Mouse (Mus musculus) large intestine, adult 2 months (tissue): ENCODE results near the gene Gm49337. TPM values are rescaled to one million over a fixed set of nuclear protein-coding genes. Genes with fewer than 3 reads are reported as not detected.

Source experiments
- DNase-seq: peaks from one replicate; pipeline ENCODE4 v3.0.0-alpha.2; 2012; ENCODE audit warnings: low read depth, low spot score
- WGBS: fragments of 180-500 bp; shearing (Covaris S2); methylation state at CpG from one replicate; pipeline ENCODE4 v1.1.7; 2018; 5-methylcytosine and 5-hydroxymethylcytosine counted together
- polyA plus RNA-seq: library from polyadenylated mRNA; depleted of rRNA; stranded (reverse); fragments of >200 nt; gene quantifications from 2 replicates; pipeline ENCODE4 v1.2.3, GENCODE M21; 2012

Gm49337 gene
- polyA plus RNA-seq, 1 experiment = not detected

DNA sequence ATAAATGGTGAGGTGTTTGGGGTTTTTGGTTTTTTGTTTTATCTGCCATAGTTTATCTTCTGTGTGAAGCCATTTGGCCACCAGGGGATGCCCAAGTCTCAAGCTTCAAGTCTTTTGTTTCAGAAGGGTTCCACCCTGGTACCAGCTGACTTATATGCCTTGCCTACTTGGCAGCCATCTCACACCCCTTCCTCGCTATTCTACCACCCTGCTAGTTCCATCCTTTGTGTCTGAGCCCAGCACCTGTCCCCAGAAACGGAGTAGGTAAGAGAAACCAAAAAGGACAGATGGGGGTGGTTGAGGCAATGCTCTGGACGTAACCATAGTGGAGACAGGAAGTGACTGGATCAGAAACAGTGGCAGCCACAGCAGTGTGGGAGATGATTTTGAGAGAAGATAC lies 13.3 kb upstream of the Gm49337 start:
- no peak for DNase-seq
- 38% methylated on average over 3 of the region's 3 CpGs for WGBS

- 47% methylated on average over 3 of the region's 3 CpGs for WGBS
- DNase-seq = no peak
Measured at GRCm38 (mm10) chr4:116160769-116161168, 12.4 kb upstream of the Gm49337 start.

DNA sequence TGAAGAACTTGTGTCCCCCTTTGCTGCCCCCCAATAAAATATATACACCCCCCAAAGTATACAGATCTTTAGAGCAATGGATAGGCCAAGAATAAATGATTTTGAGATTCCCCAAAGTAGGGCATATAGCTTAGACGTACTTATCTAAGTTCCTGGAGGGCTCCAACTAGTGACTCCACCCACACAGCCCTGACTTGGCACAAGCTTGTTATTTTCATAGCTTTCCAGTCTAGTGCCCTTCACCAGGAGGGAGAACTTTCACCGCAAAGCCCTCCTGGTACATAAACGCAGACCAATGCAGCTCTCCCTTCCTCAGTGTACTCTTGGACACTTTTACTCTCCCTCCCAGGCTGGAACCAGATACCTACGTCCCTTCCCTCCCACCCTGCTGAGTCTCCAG lies 11.0 kb upstream of the Gm49337 start:
- no peak for DNase-seq
- 22% methylated on average over 4 of the region's 4 CpGs for WGBS

DNA sequence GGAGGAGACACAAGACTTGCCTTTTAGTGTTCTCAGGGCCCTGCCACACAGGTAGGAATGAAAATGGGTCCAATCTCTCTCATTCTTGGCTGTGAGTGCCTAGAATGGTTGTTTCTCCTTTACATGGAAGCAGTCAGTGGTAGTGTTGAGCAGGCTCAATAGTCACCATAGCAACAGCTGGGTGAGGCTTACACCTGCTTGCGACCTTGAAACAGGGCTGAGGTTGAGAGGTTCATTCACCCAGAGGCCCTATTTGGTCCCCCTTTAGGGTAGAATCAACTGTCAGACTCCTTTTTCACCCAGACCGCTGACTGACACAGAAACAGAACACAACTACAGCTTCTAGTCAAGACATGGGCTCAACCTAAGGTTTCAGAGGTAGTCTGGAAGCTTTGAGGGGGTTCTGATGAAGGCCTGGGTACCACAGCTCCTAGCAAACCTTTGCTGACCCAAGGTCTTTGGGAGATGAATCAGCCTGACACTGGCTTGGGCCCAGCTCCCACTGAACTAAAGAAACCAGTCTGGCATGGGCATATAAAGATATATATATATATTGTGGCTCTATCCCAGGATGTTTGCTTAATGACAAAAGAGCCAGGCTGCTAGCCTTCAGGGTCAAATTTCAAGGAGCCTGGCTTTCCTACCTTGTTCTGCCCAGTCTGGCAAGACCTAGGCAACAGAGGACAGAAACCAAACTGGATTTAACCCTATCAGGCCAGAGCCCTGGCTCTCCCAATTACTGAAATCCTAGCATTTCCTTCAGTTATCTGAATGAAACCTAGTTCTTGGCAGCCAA lies 8.2 kb upstream of the Gm49337 start:
- no peak for DNase-seq
- 31% methylated on average over 2 of the region's 2 CpGs for WGBS

DNA sequence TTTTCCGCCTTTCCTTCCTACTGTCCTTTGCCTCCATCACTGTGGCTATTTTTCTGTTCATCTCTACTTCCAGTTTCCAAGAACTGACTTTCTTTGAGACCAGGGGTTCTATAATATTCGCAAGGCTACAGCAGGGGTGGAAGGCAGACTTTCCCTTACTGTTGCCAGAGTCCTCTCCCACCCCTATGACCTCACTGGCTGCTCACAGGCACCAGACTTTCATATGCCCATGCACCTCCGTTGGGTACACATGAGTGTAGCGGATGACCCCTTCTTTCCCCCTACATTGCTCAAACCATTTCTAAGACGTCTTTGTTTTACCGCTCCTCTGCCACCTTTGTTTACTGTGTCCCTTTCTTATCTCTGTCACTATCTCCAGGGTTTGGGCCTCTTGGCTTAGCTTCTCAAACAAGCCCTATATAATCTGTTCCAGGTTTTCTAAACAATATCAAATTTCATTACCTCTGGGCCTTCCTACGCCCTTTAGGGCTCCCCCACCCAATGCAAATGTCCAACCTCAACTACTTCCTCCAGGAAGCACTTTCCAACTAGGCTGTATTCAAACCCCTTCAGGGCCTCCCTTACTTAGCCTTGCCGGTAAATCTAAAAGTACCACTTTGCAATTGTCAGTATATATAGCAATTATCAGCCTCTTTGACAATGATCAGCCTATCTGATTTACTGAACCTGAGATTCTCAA lies 7.3 kb upstream of the Gm49337 start:
- 24% methylated on average over 8 of the region's 8 CpGs for WGBS
- DNase-seq = no peak

- DNase-seq = no peak
- WGBS = 10% methylated on average over 7 of the region's 7 CpGs
Measured at GRCm38 (mm10) chr4:116167404-116167803, 5.8 kb upstream of the Gm49337 start, which contains the start of gene Tspan1. Gene Tspan1, minus strand, starts transcription at chr4:116167601.

- no peak for DNase-seq
- WGBS = 68% methylated on average over 7 of the region's 8 CpGs
Measured at GRCm38 (mm10) chr4:116168617-116169352, 4.4 kb upstream of the Gm49337 start.

DNA sequence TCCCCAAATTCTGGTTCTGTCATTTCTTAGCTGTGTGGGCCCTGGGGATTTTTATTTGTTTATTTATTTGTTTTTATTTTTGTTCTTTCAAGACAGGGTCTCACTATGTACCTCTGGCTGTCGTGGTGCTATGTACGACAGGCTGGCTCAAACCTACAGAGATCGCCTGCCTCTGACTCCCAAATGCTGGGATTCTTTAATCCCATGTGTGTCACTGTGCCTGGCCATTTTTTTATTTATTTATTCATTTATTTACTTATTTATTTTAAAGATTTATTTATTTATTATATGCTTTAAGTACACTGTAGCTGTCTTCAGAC lies 3.9 kb upstream of the Gm49337 start:
- 56% methylated on average over 3 of the region's 3 CpGs for WGBS
- no peak for DNase-seq

DNA sequence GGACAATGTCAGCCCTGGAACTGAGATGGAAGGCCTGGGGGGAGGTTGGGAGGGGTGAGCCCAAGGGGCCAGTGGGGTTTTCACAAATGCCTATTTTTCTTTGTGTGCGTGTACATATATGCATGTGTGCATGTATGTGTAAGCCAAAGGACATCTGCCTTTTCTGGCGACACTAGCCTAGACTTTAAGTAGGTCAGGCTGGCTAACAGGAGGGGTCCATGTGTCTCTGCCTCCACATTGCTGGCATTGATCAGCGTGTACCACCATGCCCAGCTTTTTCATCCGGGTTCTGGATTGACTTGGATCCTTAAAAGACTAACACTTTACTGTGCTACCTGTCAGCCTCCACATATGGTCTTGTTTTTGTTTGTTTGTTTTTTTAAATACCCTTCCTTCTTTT lies 568 bp downstream of the Gm49337 start:
- no peak for DNase-seq
- WGBS = 95% methylated on average over 4 of the region's 4 CpGs

- no peak for DNase-seq
- WGBS = 19% methylated on average over 6 of the region's 6 CpGs
Measured at GRCm38 (mm10) chr4:116174466-116175116, 1.4 kb downstream of the Gm49337 start.

DNA sequence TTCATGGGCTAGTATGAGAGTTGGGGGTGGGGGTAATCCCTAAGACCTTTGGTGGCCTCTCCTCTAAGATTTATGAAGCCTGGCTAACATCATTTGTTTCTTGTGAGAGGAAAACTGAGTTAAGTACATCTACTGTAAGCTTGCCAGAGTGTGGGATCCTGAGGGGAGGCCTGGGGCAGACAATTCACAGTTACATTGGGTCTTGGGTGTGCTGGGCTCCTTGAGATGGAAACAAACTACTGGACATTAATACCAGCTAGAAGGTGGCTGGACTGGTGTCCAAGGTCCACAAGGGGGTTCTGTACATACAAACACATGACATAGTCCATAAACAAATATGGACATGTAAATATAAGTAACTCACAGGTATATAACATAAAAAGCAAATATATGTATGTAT lies 2.0 kb downstream of the Gm49337 start:
- DNase-seq = no peak

DNA sequence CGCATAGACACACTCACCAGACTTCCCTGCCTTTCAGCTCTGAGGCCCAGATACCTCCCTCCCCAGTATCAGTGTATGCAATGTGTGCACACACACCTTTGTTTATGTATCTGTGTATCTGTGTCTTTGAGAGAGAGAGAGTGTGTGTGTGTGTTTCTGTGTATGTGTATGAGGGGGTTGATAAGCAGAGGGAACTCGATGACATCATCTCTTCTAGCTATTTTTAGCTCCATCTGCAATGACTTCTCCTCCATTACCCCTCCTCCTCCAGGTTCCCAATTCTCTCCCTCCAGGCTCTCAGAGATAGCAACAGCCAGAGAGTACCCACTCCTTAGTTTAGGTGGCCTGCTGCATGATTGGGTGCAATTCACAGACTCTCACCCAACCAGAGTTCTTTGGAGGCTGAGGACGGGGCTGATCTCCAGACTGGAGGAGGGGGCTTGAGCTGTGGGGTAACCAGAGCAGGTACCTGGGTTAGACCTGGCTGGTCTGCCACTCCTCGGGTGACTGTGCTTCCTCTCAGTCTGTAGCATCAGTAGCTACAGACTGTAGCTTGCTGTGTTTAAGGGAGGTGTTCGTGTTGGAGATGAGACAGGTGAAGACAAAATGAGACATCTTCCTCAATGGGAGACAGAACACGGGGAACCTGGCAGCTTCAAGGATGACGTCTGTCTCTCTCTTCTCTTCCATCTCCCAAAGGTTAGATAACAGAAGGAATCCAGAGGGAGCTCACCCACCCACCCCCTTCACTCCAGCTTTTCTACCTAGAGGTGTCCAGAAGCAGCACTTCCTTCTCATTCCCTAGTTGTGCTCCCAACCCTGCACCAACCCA lies 2.7 kb downstream of the Gm49337 start:
- no peak for DNase-seq
- WGBS = 32% methylated on average over 7 of the region's 7 CpGs

- no peak for DNase-seq
- whole genome bisulfite sequencing = 12% methylated on average over 10 of the region's 10 CpGs
Measured at GRCm38 (mm10) chr4:116176543-116176988, 3.4 kb downstream of the Gm49337 start.

GRCm38 (mm10) chr4:116177140-116177539 lies 4.0 kb downstream of the Gm49337 start:
- no peak for DNase-seq
- 17% methylated on average over 5 of the region's 5 CpGs for WGBS

DNA sequence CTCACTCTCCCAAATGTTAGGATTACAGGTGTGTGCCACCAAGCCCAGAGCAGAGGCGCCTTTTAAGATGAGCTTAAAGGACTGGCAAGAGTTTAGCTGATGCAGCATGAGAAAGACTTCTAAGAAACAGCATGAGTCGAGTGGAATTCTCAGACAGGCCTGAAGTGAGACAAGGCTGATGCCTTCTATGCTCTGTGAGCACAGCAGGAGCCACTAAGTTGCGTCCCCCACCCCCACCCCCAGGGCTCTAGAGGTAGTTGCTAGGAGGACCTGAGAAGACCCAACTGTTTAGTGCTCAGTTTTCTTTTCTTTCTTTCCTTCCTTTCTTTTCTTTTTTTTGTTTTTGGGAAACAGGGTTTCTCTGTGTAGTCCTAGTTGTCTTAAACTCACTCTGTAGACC lies 8.9 kb downstream of the Gm49337 start:
- no peak for DNase-seq
- 81% methylated on average over 3 of the region's 3 CpGs for WGBS

GRCm38 (mm10) chr4:116182745-116183144 lies 9.6 kb downstream of the Gm49337 start:
- WGBS = 70% methylated on average over 12 of the region's 12 CpGs

GRCm38 (mm10) chr4:116185083-116185482 lies 11.9 kb downstream of the Gm49337 start:
- 53% methylated on average over 4 of the region's 4 CpGs for WGBS
- no peak for DNase-seq

More at GRCm38 (mm10) chr4:116182745-116183144, 9.6 kb downstream of the Gm49337 start:
- DNase-seq = no peak

DNA sequence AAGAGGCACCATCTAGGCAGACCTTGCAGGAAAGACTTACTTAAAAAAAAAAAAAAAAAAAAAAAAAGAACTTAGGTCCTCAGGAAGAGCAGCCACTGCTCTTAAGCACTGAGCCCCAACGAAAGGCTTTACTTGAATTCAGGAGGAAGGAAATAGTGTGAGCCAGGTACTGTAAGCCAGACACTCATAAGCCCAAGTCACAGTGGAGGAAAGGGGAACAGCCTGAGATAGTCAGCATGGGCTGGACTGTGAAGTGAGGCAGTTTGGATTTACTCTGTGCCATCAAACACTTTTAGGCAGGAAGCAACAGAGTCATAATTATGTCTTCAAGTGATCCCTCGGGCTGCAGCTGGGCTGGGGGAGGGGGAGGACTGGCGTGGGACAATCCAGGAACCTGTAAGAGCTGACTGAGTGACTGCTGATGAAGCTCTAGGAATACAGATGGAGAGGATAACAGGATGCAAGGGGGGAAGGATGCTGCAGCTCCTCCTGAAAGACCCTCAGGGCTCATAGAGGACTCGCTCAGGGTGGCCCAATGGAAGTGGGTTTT lies 19.2 kb downstream of the Gm49337 start:
- DNase-seq = no peak
- 35% methylated on average over 4 of the region's 4 CpGs for WGBS
